Mouse (Mus musculus) lung, embryonic 16.5 days (tissue): Measurements from ENCODE around the gene Tnfsf9. TPM values are rescaled to one million over a fixed set of nuclear protein-coding genes. Genes with fewer than 3 reads are reported as not detected.

Experiments
- ATAC-seq: fragments of 200-750 bp; cut with Nextera tagmentation; 2 replicates; pipeline ENCODE4 v1.8.0; 2017; ENCODE audit warnings: low read depth, mild to moderate bottlenecking, moderate library complexity
- H3K27ac ChIP-seq: fragments of 300-500 bp; sonication (generic); 2 replicates; pipeline ENCODE4 v1.5.1; 2014; ENCODE audit warnings: mild to moderate bottlenecking, control low read depth, low read length
- H3K27me3 ChIP-seq: fragments of 300-500 bp; sonication (generic); 2 replicates; pipeline ENCODE4 v1.6.1; 2014; ENCODE audit warnings: low read depth, low read length, mixed read lengths; ENCODE audit not compliant: control insufficient read depth, insufficient read depth
- H3K36me3 ChIP-seq: fragments of 300-500 bp; sonication (generic); 2 replicates; pipeline ENCODE4 v1.6.1; 2014; ENCODE audit warnings: low read length; ENCODE audit not compliant: control insufficient read depth, insufficient read depth
- H3K4me1 ChIP-seq: fragments of 300-500 bp; sonication (generic); replicated peaks from 2 replicates; pipeline ENCODE4 v1.6.1; 2014; ENCODE audit warnings: low read length, mixed read lengths; ENCODE audit not compliant: control insufficient read depth, insufficient read depth
- H3K4me2 ChIP-seq: fragments of 300-500 bp; sonication (generic); 2 replicates; pipeline ENCODE4 v1.6.1; 2014; ENCODE audit warnings: low read depth, low read length, control low read depth
- H3K4me3 ChIP-seq: fragments of 300-500 bp; sonication (generic); 2 replicates; pipeline ENCODE4 v1.5.1; 2014; ENCODE audit warnings: mild to moderate bottlenecking, low read length, control low read depth
- H3K9ac ChIP-seq: fragments of 300-500 bp; sonication (generic); 2 replicates; pipeline ENCODE4 v1.6.1; 2014; ENCODE audit warnings: low read length, control low read depth
- H3K9me3 ChIP-seq: fragments of 300-500 bp; sonication (generic); 2 replicates; pipeline ENCODE4 v1.6.1; 2016; ENCODE audit warnings: low read length; ENCODE audit not compliant: control insufficient read depth
- WGBS: fragments of 180-500 bp; shearing (Covaris S2); extraction: QIAGEN DNeasy Blood & Tissue Kit; methylation state at CpG from one replicate; pipeline ENCODE4 v1.1.7; 2014; 5-methylcytosine and 5-hydroxymethylcytosine counted together
- polyA plus RNA-seq: library from polyadenylated mRNA; unstranded; fragments of >200 nt; fragmentation: Nextera tagmentation; extraction: Ambion mirVana; gene quantifications from 2 replicates; pipeline ENCODE4 v1.2.1, GENCODE M21; 2015

Tnfsf9 gene
- polyA plus RNA-seq, 1 experiment from 2014 or later, result 7.3 TPM

GRCm38 (mm10) chr17:57085970-57086757, 19.0 kb upstream of the Tnfsf9 start:
- no peak for ATAC-seq
- H3K27ac ChIP-seq, result no peak overlapping the region
- no peak overlapping the region for H3K9ac ChIP-seq
- H3K4me3 ChIP-seq, result no peak overlapping the region
- WGBS, result 79% methylated on average over 11 of the region's 11 CpGs
- no peaks in the 10 kb centered on the region for H3K9me3 ChIP-seq
- no peaks in the 10 kb centered on the region for H3K27me3 ChIP-seq
- H3K36me3 ChIP-seq, result no peaks in the 10 kb centered on the region
- no peak overlapping the region for H3K4me2 ChIP-seq
- peaks cover 5% of the 10 kb centered on the region for H3K4me1 ChIP-seq

- Histone ChIP-seq H3K9me3 (no peaks in the 10 kb centered on the region), H3K36me3 (no peaks in the 10 kb centered on the region), H3K27me3 (no peaks in the 10 kb centered on the region), H3K4me3 (peak within 1 kb of the TSS; percentile 37), H3K27ac (no peak within 1 kb of the TSS), H3K4me1 (peaks cover 5% of the 10 kb centered on the region), H3K9ac (peak within 1 kb of the TSS; percentile 50), H3K4me2 (peak within 1 kb of the TSS; percentile 53)
- ATAC-seq, result peak; percentile 64
- WGBS, result 1% methylated on average over 31 of the region's 31 CpGs
Observed at GRCm38 (mm10) chr17:57087049-57087832, 17.9 kb upstream of the Tnfsf9 start, which contains the start of gene Tubb4a. Gene Tubb4a (minus strand): TSS chr17:57087782.

GRCm38 (mm10) chr17:57094222-57094621, 10.9 kb upstream of the Tnfsf9 start:
- Histone ChIP-seq H3K27me3 (no peaks in the 10 kb centered on the region), H3K9me3 (no peaks in the 10 kb centered on the region), H3K4me1 (0 out of 2 replicates have a peak, but pooled peaks cover 3% of the 10 kb centered on the region), H3K27ac (no peak overlapping the region), H3K36me3 (no peaks in the 10 kb centered on the region), H3K4me2 (no peak overlapping the region), H3K9ac (no peak overlapping the region), H3K4me3 (no peak overlapping the region)
- 86% methylated on average over 3 of the region's 3 CpGs for WGBS
- ATAC-seq, result no peak

- H3K9me3 ChIP-seq, result no peaks in the 10 kb centered on the region
- no peak overlapping the region for H3K27ac ChIP-seq
- peak overlapping the region; percentile 23 for H3K4me3 ChIP-seq
- no peaks in the 10 kb centered on the region for H3K36me3 ChIP-seq
- peak overlapping the region; percentile 56 for H3K4me2 ChIP-seq
- ATAC-seq, result peak; percentile 89
- no peaks in the 10 kb centered on the region for H3K27me3 ChIP-seq
- H3K9ac ChIP-seq, result no peak overlapping the region
- WGBS, result 3% methylated on average over 18 of the region's 19 CpGs
- H3K4me1 ChIP-seq, result 0 out of 2 replicates have a peak, but pooled peaks cover 3% of the 10 kb centered on the region
Observed at GRCm38 (mm10) chr17:57095855-57096622, 9.1 kb upstream of the Tnfsf9 start.

DNA sequence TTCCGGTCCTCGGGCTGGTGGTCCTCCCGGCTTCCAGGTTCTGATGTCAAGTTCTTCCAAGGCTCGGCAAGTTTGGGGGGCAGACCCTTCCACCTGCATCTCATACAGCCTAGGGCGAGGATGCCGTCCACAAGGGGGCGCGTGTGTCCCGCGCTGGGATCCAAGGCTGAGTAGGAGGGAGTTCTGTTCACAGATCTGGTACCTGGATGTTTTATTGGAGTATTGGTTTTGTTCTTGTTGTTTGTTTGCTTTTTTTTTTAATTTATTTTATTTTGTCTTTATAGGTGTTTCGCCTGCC, 8.6 kb upstream of the Tnfsf9 start:
- H3K27me3 ChIP-seq, result no peaks in the 10 kb centered on the region
- peak; percentile 88 for ATAC-seq
- peak overlapping the region; percentile 56 for H3K4me2 ChIP-seq
- H3K27ac ChIP-seq, result no peak overlapping the region
- no peaks in the 10 kb centered on the region for H3K9me3 ChIP-seq
- WGBS, result under 1% methylated on average over 11 of the region's 11 CpGs
- peak overlapping the region; percentile 23 for H3K4me3 ChIP-seq
- 0 out of 2 replicates have a peak, but pooled peaks cover 3% of the 10 kb centered on the region for H3K4me1 ChIP-seq
- no peak overlapping the region for H3K9ac ChIP-seq
- no peaks in the 10 kb centered on the region for H3K36me3 ChIP-seq

GRCm38 (mm10) chr17:57098321-57098720, 6.8 kb upstream of the Tnfsf9 start:
- H3K4me2 ChIP-seq, result no peak overlapping the region

DNA sequence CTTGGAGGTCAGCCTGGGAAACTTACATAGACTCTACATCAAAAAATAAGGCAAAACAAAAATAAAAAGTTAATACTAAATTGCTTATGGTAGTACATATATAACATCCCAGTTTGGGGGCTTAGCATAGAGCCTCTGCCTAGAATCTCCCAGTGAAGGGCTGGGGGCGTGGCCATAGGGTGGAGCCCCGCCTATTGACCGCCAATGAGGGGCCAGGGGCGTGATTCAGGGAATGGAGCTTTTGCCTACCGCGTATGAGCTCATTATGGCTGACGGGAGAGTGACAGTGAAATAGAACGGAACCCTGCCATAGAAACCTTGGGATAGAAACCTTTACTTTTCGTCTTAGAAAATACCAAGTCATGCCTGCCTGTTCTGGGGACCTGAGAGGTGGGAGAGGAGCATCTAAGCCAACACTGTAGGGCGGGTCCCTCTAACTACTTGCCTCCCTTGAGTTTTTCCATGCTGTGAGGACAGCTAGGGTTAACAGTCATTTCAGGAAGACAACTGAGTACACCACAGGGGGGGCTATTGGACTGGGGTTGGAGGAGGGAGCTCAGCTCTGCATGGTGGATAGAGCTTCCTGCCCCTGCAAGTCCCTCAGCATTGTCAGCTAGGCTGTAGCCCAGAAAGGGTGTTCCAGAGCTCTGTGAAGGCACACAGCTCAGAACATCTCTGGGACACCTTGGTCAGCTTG, 5.3 kb upstream of the Tnfsf9 start:
- Histone ChIP-seq H3K4me2 (no peak overlapping the region), H3K36me3 (no peaks in the 10 kb centered on the region), H3K27ac (no peak overlapping the region), H3K9me3 (no peaks in the 10 kb centered on the region), H3K4me1 (peaks cover 3% of the 10 kb centered on the region; the same call in 1 of the 2 replicates), H3K9ac (no peak overlapping the region), H3K27me3 (no peaks in the 10 kb centered on the region), H3K4me3 (no peak overlapping the region)
- 10% methylated on average over 10 of the region's 10 CpGs for WGBS
- ATAC-seq, result no peak

More at GRCm38 (mm10) chr17:57098321-57098720, 6.8 kb upstream of the Tnfsf9 start:
- Histone ChIP-seq H3K36me3 (no peaks in the 10 kb centered on the region), H3K9me3 (no peaks in the 10 kb centered on the region), H3K4me1 (0 out of 2 replicates have a peak, but pooled peaks cover 3% of the 10 kb centered on the region), H3K9ac (no peak overlapping the region), H3K27me3 (no peaks in the 10 kb centered on the region), H3K4me3 (no peak overlapping the region), H3K27ac (no peak overlapping the region)
- no peak for ATAC-seq
- 64% methylated on average over 5 of the region's 5 CpGs for WGBS

GRCm38 (mm10) chr17:57102276-57102675, 2.8 kb upstream of the Tnfsf9 start:
- Histone ChIP-seq H3K27me3 (no peaks in the 10 kb centered on the region), H3K36me3 (no peaks in the 10 kb centered on the region), H3K9me3 (no peaks in the 10 kb centered on the region), H3K4me1 (peaks cover 5% of the 10 kb centered on the region; the same call in 1 of the 2 replicates), H3K4me2 (no peak overlapping the region), H3K9ac (no peak overlapping the region), H3K27ac (no peak overlapping the region), H3K4me3 (no peak overlapping the region)
- no peak for ATAC-seq
- 72% methylated on average over 2 of the region's 2 CpGs for WGBS
